Mouse (Mus musculus): ENCODE measurements around the gene Atad2b. TPM values are rescaled to one million over a fixed set of nuclear protein-coding genes. Genes with fewer than 3 reads are reported as not detected.
"Not testable (repeated sequence)": the region's sequence is repeated elsewhere in the genome, so short reads cannot be mapped to it uniquely, and the experiment has no call there.

Gene Atad2b
- polyA plus RNA-seq, 1 experiment, result 5.6 TPM

DNA sequence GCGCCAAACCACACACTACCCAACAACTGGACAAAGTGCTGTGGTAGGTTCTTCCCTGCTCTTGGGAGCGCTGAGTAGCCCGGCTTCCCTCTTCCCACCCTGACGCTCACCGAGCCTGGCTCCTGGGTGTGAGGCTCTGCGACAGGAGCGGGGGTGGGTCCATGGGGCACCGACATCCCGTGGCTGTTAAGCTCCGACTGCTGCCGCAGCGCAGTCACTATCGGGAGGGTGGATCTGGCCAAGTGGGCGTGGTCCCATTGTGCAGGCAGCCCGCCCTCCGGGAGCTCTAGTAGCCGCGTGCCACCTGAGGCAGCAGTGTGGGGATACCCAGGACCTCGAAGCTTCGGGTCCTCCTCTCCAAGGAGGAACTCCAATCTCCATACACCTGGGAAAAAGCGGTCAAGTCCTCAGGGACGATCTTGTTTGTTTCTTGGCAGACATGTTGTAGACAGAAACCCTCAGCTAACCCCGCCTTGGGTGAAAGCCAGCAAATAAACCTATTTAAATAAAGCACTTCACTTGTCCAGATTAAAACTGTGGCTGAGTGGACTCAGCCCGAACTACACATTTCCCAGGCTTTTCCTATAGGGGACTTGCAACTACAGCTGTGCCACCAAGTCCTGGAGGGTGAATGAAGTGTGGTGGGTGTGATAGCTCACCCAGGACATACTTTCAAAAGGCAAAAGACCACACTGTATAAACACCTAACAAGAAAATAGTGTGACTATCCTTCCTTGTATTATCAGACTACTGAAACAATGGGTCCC lies 42.8 kb upstream of the Atad2b start, which contains the start of gene Mfsd2b:
Gene Mfsd2b, minus strand, starts transcription at position 199 of the 767 bp plus-strand sequence.
- Histone ChIP-seq H3K4me3 (ENCODE audit: insufficient read depth, low read depth, low read length) (peak within 1 kb of the TSS; percentile 31), H3K36me3 (ENCODE audit: control insufficient read depth, insufficient read depth, low read length) (no peaks in the 10 kb centered on the region), H3K4me1 (ENCODE audit: control insufficient read depth, insufficient read depth, low read length) (0 out of 2 replicates have a peak, but pooled peaks cover 3% of the 10 kb centered on the region), H3K27ac (ENCODE audit: insufficient read depth, low read depth, low read length) (no peak within 1 kb of the TSS), H3K27me3 (replicated peaks; ENCODE audit: control insufficient read depth, insufficient read depth, low read length) (no peaks in the 10 kb centered on the region)
- TF ChIP-seq CTCF (conservative IDR thresholded peaks at IDR 0.05; ENCODE audit: insufficient read depth, insufficient read length, low read depth, low read length), result no peak
- TF ChIP-seq POLR2A (IDR thresholded peaks at IDR 0.05; ENCODE audit: low read depth, low read length), result no peak
- peak; percentile 83 for DNase-seq
- WGBS, result 2% methylated on average over 24 of the region's 24 CpGs

DNA sequence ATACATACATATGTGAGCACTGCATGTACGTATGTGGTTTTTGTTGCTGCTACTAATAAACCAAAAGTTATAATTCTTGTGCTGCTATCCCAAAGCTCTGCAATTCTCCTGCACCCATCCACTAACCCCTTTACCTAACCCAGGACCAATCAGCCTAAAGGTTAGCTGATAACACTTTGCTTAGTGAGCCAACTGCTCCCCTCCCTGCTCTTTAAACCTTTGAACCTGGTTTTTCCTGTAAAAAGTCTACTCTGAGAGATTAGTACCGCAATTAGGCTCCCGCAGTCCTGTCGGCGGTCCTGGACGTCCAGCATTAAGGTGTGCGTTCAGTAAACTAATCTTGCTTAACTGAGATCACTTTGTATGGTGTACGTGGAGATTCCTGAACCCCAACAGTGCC lies 41.5 kb upstream of the Atad2b start:
- Histone ChIP-seq H3K27me3 (replicated peaks; ENCODE audit: control insufficient read depth, insufficient read depth, low read length) (no peaks in the 10 kb centered on the region), H3K4me1 (ENCODE audit: control insufficient read depth, insufficient read depth, low read length) (0 out of 2 replicates have a peak, but pooled peaks cover 3% of the 10 kb centered on the region), H3K4me3 (ENCODE audit: insufficient read depth, low read depth, low read length) (no peak overlapping the region), H3K36me3 (ENCODE audit: control insufficient read depth, insufficient read depth, low read length) (no peaks in the 10 kb centered on the region; the same call in 1 of the 2 replicates), H3K27ac (ENCODE audit: insufficient read depth, low read depth, low read length) (no peak overlapping the region)
- no peak for DNase-seq
- 88% methylated on average over 8 of the region's 8 CpGs for WGBS
- TF ChIP-seq CTCF (conservative IDR thresholded peaks at IDR 0.05; ENCODE audit: insufficient read depth, insufficient read length, low read depth, low read length) (no peak), POLR2A (IDR thresholded peaks at IDR 0.05; ENCODE audit: low read depth, low read length) (no peak)

DNA sequence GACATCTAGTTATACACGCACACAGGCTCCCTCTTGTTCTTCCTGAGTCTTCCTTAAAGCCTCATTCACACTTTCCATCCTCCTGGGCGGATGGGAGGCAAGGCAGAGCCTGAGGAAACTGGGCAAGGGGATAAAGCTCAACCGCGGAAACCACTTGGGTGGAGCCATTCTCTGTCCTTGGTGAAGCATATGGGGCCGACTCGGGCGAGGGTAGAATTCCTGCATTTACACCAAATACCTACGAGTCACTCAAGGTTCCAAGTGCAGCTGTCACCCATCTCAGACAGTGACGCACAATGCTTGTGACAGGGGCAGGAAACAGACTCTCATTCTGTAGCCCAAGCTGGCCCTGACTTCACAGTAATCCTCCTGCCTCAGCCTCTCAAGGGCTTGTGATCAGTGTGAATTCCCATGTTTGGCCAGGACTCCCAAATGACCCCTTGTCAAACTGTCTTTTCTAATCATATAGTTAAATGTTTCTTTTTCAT lies 38.8 kb upstream of the Atad2b start:
- Histone ChIP-seq H3K4me3 (ENCODE audit: insufficient read depth, low read depth, low read length) (no peak overlapping the region), H3K4me1 (ENCODE audit: control insufficient read depth, insufficient read depth, low read length) (0 out of 2 replicates have a peak, but pooled peaks cover 3% of the 10 kb centered on the region), H3K36me3 (ENCODE audit: control insufficient read depth, insufficient read depth, low read length) (peaks cover 5% of the 10 kb centered on the region), H3K27me3 (replicated peaks; ENCODE audit: control insufficient read depth, insufficient read depth, low read length) (no peaks in the 10 kb centered on the region), H3K27ac (ENCODE audit: insufficient read depth, low read depth, low read length) (no peak overlapping the region)
- TF ChIP-seq POLR2A (IDR thresholded peaks at IDR 0.05; ENCODE audit: low read depth, low read length) (no peak), CTCF (conservative IDR thresholded peaks at IDR 0.05; ENCODE audit: insufficient read depth, insufficient read length, low read depth, low read length) (no peak)
- DNase-seq, result no peak
- WGBS, result 90% methylated on average over 9 of the region's 9 CpGs

DNA sequence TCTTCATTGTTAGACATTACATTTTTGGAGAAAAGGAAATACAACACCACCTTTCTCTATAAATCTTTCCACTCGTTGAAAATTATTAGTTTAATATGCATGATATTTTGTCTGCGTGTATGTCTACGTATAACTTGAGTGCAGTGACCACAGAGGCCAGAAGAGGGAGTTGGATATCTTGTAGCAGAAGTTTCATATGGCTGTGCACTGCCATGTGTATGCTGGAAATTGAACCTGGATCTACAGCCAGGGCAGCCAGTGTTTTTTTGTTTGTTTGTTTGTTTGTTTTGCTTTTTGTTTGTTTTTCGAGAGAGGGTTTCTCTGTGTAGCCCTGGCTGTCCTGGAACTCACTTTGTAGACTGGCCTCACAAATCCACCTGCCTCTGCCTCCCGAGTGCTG lies 38.1 kb upstream of the Atad2b start:
- H3K27me3 ChIP-seq (replicated peaks; ENCODE audit: control insufficient read depth, insufficient read depth, low read length), result no peaks in the 10 kb centered on the region
- WGBS, result 92% methylated on average over 5 of the region's 5 CpGs
- H3K4me1 ChIP-seq (ENCODE audit: control insufficient read depth, insufficient read depth, low read length), result 0 out of 2 replicates have a peak, but pooled peaks cover 3% of the 10 kb centered on the region
- no peak overlapping the region for H3K4me3 ChIP-seq (ENCODE audit: insufficient read depth, low read depth, low read length)
- DNase-seq, result peak; percentile 49
- peaks cover 5% of the 10 kb centered on the region for H3K36me3 ChIP-seq (ENCODE audit: control insufficient read depth, insufficient read depth, low read length)
- H3K27ac ChIP-seq (ENCODE audit: insufficient read depth, low read depth, low read length), result no peak overlapping the region
- TF ChIP-seq POLR2A (IDR thresholded peaks at IDR 0.05; ENCODE audit: low read depth, low read length), result no peak
- no peak for TF ChIP-seq CTCF (conservative IDR thresholded peaks at IDR 0.05; ENCODE audit: insufficient read depth, insufficient read length, low read depth, low read length)

DNA sequence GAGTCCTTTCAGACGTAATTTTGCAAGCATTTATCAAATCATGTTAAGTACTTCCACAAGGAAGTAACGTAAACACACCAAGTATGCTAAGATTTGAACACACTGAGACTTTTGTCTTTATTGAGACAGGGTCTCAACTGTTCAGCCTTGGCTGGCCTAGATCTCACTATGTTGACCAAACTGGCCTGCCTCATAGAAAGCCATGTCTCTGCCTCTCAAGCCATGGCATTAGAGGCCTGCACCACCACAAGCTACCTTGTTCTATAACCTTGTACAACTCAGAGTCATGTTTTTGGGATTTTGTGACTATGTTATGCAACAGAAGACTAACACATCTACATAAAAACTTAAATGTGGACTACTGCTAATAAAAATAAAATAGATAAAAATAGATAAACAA lies 35.1 kb upstream of the Atad2b start:
- no peak overlapping the region for H3K27ac ChIP-seq (ENCODE audit: insufficient read depth, low read depth, low read length)
- no peaks in the 10 kb centered on the region for H3K4me1 ChIP-seq (ENCODE audit: control insufficient read depth, insufficient read depth, low read length)
- no peak for DNase-seq
- no peaks in the 10 kb centered on the region for H3K27me3 ChIP-seq (replicated peaks; ENCODE audit: control insufficient read depth, insufficient read depth, low read length)
- TF ChIP-seq POLR2A (IDR thresholded peaks at IDR 0.05; ENCODE audit: low read depth, low read length), result no peak
- TF ChIP-seq CTCF (conservative IDR thresholded peaks at IDR 0.05; ENCODE audit: insufficient read depth, insufficient read length, low read depth, low read length), result no peak
- H3K36me3 ChIP-seq (ENCODE audit: control insufficient read depth, insufficient read depth, low read length), result peaks cover 5% of the 10 kb centered on the region
- H3K4me3 ChIP-seq (ENCODE audit: insufficient read depth, low read depth, low read length), result no peak overlapping the region
- WGBS, result 94% methylated on average over 2 of the region's 2 CpGs

GRCm38 (mm10) chr12:4885062-4885461 lies 32.1 kb upstream of the Atad2b start:
- TF ChIP-seq POLR2A (IDR thresholded peaks at IDR 0.05; ENCODE audit: low read depth, low read length) (no peak), CTCF (conservative IDR thresholded peaks at IDR 0.05; ENCODE audit: insufficient read depth, insufficient read length, low read depth, low read length) (no peak)
- no peak for DNase-seq
- Histone ChIP-seq H3K4me1 (ENCODE audit: control insufficient read depth, insufficient read depth, low read length) (no peaks in the 10 kb centered on the region), H3K27me3 (replicated peaks; ENCODE audit: control insufficient read depth, insufficient read depth, low read length) (no peaks in the 10 kb centered on the region), H3K4me3 (ENCODE audit: insufficient read depth, low read depth, low read length) (no peak overlapping the region), H3K27ac (ENCODE audit: insufficient read depth, low read depth, low read length) (no peak overlapping the region), H3K36me3 (ENCODE audit: control insufficient read depth, insufficient read depth, low read length) (peaks cover 7% of the 10 kb centered on the region)
- WGBS, result 30% methylated on average over 1 of the region's 1 CpGs

DNA sequence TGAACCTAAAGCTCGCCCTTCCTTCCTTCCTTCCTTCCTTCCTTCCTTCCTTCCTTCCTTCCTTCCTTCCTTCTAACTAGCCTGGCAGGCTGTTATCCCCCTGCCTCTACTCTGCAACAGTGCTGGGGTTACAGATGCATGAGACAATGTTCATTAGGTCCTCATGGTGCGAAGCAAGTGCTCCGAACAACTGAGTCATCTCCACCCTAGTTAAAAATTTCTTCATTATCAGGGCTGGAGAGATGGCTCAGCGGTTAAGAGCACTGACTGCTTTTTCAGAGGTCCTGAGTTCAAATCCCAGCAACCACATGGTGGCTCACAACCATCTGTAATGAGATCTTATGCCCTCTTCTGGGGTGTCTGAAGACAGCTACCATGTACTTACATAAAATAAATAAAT lies 30.6 kb upstream of the Atad2b start:
- WGBS, result 98% methylated on average over 4 of the region's 4 CpGs
- H3K27me3 ChIP-seq (replicated peaks; ENCODE audit: control insufficient read depth, insufficient read depth, low read length); H3K27ac ChIP-seq (ENCODE audit: insufficient read depth, low read depth, low read length); H3K4me1 ChIP-seq (ENCODE audit: control insufficient read depth, insufficient read depth, low read length); H3K36me3 ChIP-seq (ENCODE audit: control insufficient read depth, insufficient read depth, low read length); DNase-seq; H3K4me3 ChIP-seq (ENCODE audit: insufficient read depth, low read depth, low read length): not testable (repeated sequence)

Data from kidney, adult 2 months (tissue).